Mouse (Mus musculus): ENCODE data around the gene Fdxr. TPM values are rescaled to one million over a fixed set of nuclear protein-coding genes. Genes with fewer than 3 reads are reported as not detected.
A peak's percentile ranks its signal among the peaks of the same experiment; 100 is the strongest.

Gene Fdxr
- polyA plus RNA-seq, 1 experiment: 11.6 TPM

- H3K27me3 ChIP-seq (ENCODE audit: control insufficient read depth, insufficient read depth, low read length, poor library complexity, severe bottlenecking): no peaks in the 10 kb centered on the region
- H3K9ac ChIP-seq (ENCODE audit: low read depth, poor library complexity, severe bottlenecking): no peak overlapping the region
- H3K36me3 ChIP-seq (ENCODE audit: control insufficient read depth, insufficient read depth, low read length, poor library complexity, severe bottlenecking): no peaks in the 10 kb centered on the region
- H3K27ac ChIP-seq (ENCODE audit: insufficient read depth, low read length): peak overlapping the region; percentile 10; the same call in 1 of the 2 replicates
- H3K9me3 ChIP-seq (replicated peaks; ENCODE audit: control insufficient read depth, insufficient read depth, low read length, poor library complexity, severe bottlenecking): no peaks in the 10 kb centered on the region
- no peak for TF ChIP-seq CTCF (IDR thresholded peaks at IDR 0.05; ENCODE audit: low read depth, low read length)
- no peak overlapping the region for H3K4me3 ChIP-seq (ENCODE audit: low read depth, low read length)
- peaks cover 6% of the 10 kb centered on the region for H3K4me1 ChIP-seq (ENCODE audit: control insufficient read depth, insufficient read depth, low read length)
These were observed 10.5 kb upstream of the Fdxr start for GRCm38 (mm10) chr11:115287386-115287785.

GRCm38 (mm10) chr11:115286201-115286993 is 9.5 kb upstream of the Fdxr start:
- H3K4me1 ChIP-seq (ENCODE audit: control insufficient read depth, insufficient read depth, low read length): peaks cover 4% of the 10 kb centered on the region
- no peak overlapping the region for H3K4me3 ChIP-seq (ENCODE audit: low read depth, low read length)
- H3K9me3 ChIP-seq (replicated peaks; ENCODE audit: control insufficient read depth, insufficient read depth, low read length, poor library complexity, severe bottlenecking): no peaks in the 10 kb centered on the region
- no peak overlapping the region for H3K9ac ChIP-seq (ENCODE audit: low read depth, poor library complexity, severe bottlenecking)
- H3K27me3 ChIP-seq (ENCODE audit: control insufficient read depth, insufficient read depth, low read length, poor library complexity, severe bottlenecking): no peaks in the 10 kb centered on the region
- no peak overlapping the region for H3K27ac ChIP-seq (ENCODE audit: insufficient read depth, low read length)
- H3K36me3 ChIP-seq (ENCODE audit: control insufficient read depth, insufficient read depth, low read length, poor library complexity, severe bottlenecking): no peaks in the 10 kb centered on the region
- TF ChIP-seq CTCF (IDR thresholded peaks at IDR 0.05; ENCODE audit: low read depth, low read length) (no peak), POLR2A (IDR thresholded peaks at IDR 0.05; ENCODE audit: insufficient read depth, low read length) (no peak), EP300 (IDR thresholded peaks at IDR 0.05; ENCODE audit: insufficient read depth, low read depth, low read length) (no peak)

DNA sequence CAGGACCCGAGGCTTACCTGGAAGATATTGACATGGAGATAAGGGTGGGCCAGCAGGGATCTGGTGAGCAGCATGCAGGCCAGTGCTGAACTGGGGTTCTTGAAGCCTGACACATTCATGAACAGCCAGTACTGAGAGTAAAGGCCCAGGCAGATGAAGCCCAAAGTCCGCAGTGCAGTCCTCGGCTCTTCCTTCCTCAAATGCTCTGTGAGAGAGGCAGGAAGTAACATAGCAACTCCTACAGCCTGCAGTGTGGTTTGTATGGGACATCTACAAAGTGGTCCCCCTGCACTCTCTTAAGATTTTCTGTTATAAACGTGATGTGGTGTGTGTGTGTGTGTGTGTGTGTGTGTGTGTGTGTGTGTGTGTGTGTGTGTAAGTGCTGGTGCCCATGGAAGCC is 8.4 kb upstream of the Fdxr start:
- no peaks in the 10 kb centered on the region for H3K9me3 ChIP-seq (replicated peaks; ENCODE audit: control insufficient read depth, insufficient read depth, low read length, poor library complexity, severe bottlenecking)
- H3K4me1 ChIP-seq (ENCODE audit: control insufficient read depth, insufficient read depth, low read length): peaks cover 2% of the 10 kb centered on the region
- no peak overlapping the region for H3K4me3 ChIP-seq (ENCODE audit: low read depth, low read length)
- no peaks in the 10 kb centered on the region for H3K36me3 ChIP-seq (ENCODE audit: control insufficient read depth, insufficient read depth, low read length, poor library complexity, severe bottlenecking)
- no peak overlapping the region for H3K9ac ChIP-seq (ENCODE audit: low read depth, poor library complexity, severe bottlenecking)
- no peak overlapping the region for H3K27ac ChIP-seq (ENCODE audit: insufficient read depth, low read length)
- H3K27me3 ChIP-seq (ENCODE audit: control insufficient read depth, insufficient read depth, low read length, poor library complexity, severe bottlenecking): no peaks in the 10 kb centered on the region
- no peak for TF ChIP-seq POLR2A (IDR thresholded peaks at IDR 0.05; ENCODE audit: insufficient read depth, low read length)
- no peak for TF ChIP-seq EP300 (IDR thresholded peaks at IDR 0.05; ENCODE audit: insufficient read depth, low read depth, low read length)
- TF ChIP-seq CTCF (IDR thresholded peaks at IDR 0.05; ENCODE audit: low read depth, low read length): no peak

- no peaks in the 10 kb centered on the region for H3K36me3 ChIP-seq (ENCODE audit: control insufficient read depth, insufficient read depth, low read length, poor library complexity, severe bottlenecking)
- no peak overlapping the region for H3K9ac ChIP-seq (ENCODE audit: low read depth, poor library complexity, severe bottlenecking)
- TF ChIP-seq POLR2A (IDR thresholded peaks at IDR 0.05; ENCODE audit: insufficient read depth, low read length): no peak
- no peak for TF ChIP-seq EP300 (IDR thresholded peaks at IDR 0.05; ENCODE audit: insufficient read depth, low read depth, low read length)
- no peak for TF ChIP-seq CTCF (IDR thresholded peaks at IDR 0.05; ENCODE audit: low read depth, low read length)
- no peaks in the 10 kb centered on the region for H3K9me3 ChIP-seq (replicated peaks; ENCODE audit: control insufficient read depth, insufficient read depth, low read length, poor library complexity, severe bottlenecking)
- no peak overlapping the region for H3K4me3 ChIP-seq (ENCODE audit: low read depth, low read length)
- H3K4me1 ChIP-seq (ENCODE audit: control insufficient read depth, insufficient read depth, low read length): peaks cover 2% of the 10 kb centered on the region
- H3K27me3 ChIP-seq (ENCODE audit: control insufficient read depth, insufficient read depth, low read length, poor library complexity, severe bottlenecking): no peaks in the 10 kb centered on the region
- H3K27ac ChIP-seq (ENCODE audit: insufficient read depth, low read length): no peak overlapping the region
These were observed 7.2 kb upstream of the Fdxr start for GRCm38 (mm10) chr11:115283891-115284620.

GRCm38 (mm10) chr11:115283486-115283765 is 6.6 kb upstream of the Fdxr start:
- Histone ChIP-seq H3K9ac (ENCODE audit: low read depth, poor library complexity, severe bottlenecking) (no peak overlapping the region), H3K27me3 (ENCODE audit: control insufficient read depth, insufficient read depth, low read length, poor library complexity, severe bottlenecking) (no peaks in the 10 kb centered on the region)

More at GRCm38 (mm10) chr11:115283486-115283765, 6.6 kb upstream of the Fdxr start:
- Histone ChIP-seq H3K9me3 (replicated peaks; ENCODE audit: control insufficient read depth, insufficient read depth, low read length, poor library complexity, severe bottlenecking) (no peaks in the 10 kb centered on the region), H3K36me3 (ENCODE audit: control insufficient read depth, insufficient read depth, low read length, poor library complexity, severe bottlenecking) (no peaks in the 10 kb centered on the region), H3K4me1 (ENCODE audit: control insufficient read depth, insufficient read depth, low read length) (peaks cover 2% of the 10 kb centered on the region), H3K27ac (ENCODE audit: insufficient read depth, low read length) (no peak overlapping the region), H3K4me3 (ENCODE audit: low read depth, low read length) (no peak overlapping the region)
- no peak for TF ChIP-seq EP300 (IDR thresholded peaks at IDR 0.05; ENCODE audit: insufficient read depth, low read depth, low read length)
- no peak for TF ChIP-seq POLR2A (IDR thresholded peaks at IDR 0.05; ENCODE audit: insufficient read depth, low read length)
- TF ChIP-seq CTCF (IDR thresholded peaks at IDR 0.05; ENCODE audit: low read depth, low read length): no peak
